Mouse (Mus musculus): Measurements from ENCODE around the gene Dnajc13.

Gene Dnajc13

DNA sequence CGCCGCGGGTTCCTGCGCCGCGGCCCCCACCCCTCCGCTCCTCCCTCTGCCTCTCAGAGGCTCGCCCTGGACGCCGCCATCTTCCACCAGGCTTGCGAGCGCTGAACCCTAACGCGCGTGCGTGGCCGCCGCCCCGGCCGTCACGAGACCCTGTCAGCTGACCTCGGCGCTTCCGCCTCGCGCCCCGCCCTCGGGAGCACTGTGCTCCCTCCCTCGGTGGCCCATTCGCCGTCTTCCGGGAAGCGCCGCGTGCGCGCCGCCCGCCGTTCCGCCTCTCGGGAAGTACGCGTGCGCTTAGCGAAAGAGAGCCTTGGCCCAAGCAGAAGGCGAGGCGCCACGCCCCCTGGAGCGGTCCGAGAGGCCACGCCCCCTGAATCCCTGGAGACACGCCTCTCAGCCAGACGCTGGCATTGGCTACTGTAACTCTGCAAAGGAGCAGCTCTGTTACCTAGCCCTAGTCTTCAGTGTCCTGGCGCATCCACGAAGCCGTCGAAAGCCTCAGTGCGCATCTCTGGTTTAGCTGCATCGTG lies at the start of gene Dnajc13:
Gene Dnajc13, minus strand, starts transcription at position 108 of the 530 bp plus-strand sequence.
- peak; percentile 99 for DNase-seq

DNA sequence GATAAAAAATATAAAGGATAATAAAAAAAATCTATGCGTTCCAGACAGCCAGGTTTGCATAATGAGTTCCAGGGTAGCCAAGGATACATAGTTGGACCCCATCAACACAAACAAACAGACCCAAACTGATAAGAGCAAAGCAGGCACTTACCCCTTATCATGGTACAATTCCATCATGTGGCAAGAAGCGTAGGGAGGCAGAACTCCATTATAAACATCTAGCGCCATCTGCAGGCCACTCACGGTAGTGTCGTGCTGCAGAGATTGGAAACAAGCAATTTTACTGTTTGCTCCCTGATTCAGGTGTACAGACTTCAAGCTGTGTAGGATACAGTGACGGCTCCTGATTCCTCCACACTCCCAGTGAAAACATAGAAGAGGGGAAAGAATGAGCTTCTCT lies 44.0 kb upstream of the Dnajc13 start:
- DNase-seq: peak; percentile 73

DNA sequence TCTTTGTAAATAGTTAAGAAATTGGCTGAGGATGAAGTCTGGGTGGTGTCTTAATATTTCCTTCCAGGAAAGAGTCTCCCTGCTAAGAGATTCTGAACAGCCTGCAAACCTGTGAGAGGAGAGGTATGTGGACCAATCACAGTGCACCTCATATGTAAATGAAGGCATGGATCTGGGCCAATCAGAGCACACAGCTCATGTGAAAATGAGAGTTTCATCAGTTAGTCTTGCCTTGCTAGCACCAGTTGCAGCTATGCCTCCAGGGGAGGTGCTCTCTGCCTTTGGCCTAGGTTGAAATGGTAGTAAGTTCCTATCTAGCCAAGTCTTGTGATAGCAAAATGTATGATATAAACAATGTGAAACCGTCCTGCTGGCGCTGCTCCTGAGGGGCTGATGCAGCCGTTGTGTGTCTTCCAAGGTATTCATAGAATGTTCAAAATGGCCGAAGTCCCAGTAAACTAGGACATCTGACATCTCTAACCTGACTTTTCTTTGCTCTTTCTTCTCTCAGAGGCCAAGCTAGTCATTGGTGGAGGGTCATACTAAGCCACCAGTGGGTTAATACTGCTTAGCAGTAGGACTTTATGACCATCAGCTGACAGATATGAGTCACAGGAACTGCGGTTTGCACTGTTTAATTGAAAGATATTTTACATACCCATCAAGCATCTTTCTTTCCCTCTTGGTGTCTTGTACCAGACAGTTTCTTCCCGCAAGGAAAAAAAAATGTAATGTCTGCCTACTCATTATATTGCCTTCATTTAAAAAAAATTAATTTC lies 42.8 kb upstream of the Dnajc13 start:
- DNase-seq: no peak

DNA sequence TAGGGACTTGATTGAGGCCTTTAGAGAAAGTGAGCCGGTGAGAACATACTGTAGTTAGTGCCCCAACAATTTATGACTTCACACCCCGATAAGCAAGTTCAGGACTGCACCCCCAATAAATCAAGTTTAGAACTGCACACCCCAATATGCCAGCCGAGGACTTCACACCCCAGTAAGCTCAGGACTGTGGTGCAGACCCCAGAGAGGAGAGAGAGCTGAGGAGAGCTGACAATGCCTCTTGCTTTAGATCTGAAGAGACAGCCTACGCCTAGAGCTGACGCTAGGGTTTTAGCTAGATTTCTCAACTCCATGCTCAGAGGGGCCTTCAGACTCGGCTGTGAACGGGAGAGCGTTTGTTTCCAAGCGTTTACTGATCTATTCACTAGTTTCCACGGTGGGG lies 42.1 kb upstream of the Dnajc13 start:
- DNase-seq: no peak

DNA sequence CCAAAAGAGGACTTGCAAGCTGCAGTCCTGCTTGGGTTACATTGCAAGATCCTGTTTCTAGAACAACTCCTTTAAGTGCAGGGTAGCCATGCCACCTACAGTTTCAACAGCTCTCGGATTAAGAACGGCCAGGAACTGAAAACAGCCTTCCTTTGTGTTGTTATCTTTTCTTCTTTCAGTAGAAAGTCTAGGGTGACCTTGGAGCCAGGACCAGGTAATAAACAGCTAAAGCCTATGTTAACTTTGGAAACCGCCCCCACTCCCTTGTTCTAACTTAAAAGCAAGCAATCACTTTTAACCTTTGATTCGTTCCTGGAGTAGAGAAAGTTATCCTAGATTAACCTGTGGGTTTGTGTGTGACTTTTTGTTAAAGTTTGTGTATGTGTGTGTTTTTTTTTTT lies 41.6 kb upstream of the Dnajc13 start:
- DNase-seq: no peak

DNA sequence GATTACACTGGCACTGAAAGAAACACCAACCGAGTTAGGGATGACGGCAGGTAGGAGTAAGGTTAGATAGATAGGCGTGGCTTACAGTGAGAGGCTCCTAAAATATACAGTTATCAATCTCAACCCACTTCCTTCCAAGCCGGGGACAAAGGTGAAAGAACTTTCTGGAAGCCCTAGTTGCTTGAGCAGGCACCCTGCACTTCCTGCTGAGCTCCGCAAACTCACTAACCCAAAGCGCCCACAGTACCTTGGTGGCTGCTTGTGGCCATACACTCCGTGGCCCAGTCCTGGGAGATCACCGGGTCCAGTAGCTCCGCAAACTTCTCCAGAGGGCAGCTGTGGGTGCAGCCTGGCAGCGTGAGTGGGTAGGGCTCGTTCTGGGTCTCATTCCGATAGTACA lies 37.8 kb upstream of the Dnajc13 start:
- no peak for DNase-seq

DNA sequence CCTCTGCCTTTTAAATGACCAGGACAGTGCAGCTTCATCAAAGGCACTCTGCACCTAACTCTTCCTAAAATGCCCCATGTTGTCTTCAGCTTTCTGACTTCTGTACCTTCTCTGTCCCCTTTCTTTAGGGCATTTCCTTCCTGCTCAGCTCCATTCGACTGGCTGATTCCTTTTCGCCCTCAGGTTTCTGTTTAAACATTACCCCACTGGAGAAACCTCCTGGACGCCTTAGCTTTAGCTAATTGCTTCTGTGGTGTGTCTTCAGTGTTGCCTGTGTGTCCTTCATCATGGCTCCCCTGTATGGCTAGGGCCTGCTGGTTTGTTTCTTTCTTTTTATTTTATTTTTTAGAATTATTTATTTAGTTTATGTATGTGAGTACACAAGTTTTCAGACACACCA lies 34.3 kb upstream of the Dnajc13 start:
- DNase-seq: no peak

DNA sequence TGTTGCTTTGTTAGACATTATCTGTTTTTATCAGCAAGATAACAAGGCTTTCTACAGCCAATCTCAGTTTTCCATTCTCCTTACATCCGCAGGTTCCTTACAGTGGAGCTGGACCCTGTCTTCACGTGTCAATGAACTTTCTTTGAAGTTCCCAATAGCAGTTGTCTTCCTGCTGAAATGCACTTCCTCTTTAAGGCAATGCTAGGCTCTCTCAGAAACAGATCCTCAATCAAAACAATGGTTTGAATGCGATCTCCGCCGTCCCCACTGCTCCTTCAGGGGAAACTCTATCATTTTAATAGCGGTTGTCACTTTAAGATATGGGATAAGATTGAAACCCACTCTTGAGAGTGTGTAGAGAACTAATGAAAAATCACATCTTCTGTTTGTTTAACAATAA lies 22.2 kb upstream of the Dnajc13 start:
- no peak for DNase-seq

DNA sequence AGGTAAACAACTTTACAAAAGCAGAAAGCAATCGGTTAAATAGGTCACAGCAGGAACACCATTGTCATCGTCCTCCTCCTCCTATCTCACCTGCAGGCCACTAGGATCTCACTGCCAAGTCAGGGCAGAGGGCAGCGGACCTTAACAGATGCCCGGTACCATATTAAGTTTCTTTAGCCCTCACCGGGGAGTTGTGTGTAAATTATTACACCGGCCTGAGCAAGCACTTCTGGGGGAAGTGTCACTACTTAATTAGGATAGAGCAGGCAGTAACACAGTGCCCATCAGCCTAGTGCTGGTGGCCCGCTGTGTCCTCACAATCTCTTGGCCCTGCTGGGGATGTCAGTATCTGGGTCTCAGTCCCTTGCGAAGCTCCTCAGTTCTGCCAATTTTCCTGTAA lies 19.8 kb upstream of the Dnajc13 start:
- DNase-seq: no peak

DNA sequence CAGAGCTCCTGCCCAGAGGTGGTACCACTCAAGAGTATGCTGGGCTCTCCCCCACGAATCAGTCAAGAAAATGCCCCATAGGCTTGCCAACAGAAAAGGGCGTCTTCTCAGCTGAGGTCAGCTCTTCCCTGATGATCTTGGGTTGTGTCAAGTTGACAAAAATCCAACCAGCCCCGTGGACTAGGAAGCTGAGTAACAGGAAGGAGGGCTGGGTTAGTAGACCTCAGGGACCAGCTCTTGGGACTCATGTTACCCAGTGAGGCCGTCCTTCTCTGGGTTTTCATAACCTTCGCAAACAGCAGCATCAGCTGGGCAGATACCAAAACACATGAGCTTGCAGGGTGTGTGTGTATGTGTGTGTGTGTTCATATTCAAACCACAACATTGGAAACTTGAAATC lies 19.0 kb upstream of the Dnajc13 start:
- no peak for DNase-seq

DNA sequence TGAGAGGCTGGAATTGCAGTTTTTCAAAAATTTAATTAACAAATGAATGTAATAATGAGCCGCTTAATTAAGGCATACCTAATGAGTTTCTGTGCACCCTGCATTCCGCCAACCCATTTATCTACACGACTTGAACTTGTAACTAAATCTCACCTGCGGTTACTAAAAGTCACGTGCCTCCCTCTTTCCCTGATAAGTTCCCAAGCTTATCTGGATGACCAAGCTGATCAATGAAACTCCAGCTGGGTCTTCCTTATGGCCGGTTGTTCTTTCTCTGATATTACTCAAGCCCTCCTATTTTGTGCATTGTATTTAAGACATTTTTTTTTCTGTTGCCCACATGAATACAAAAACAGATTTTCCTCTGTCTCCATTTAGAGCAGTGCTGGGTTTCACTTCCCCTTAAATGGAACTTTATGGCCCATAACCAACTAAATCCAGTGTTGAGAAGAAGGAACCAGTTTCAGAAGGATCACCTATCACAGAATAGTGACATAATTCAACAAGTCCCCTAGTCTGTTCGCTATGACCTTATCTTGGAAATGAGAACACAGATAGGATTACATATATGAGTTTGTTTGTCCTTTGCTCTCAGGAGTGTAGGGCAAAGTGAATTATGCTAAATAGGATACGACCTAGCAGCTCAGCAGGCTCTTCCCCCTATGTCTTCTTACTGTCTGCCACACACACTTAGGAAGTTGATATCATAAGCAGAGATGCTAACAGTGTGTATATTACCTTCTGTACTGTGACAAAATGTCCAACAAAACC lies 18.2 kb upstream of the Dnajc13 start:
- DNase-seq: no peak

DNA sequence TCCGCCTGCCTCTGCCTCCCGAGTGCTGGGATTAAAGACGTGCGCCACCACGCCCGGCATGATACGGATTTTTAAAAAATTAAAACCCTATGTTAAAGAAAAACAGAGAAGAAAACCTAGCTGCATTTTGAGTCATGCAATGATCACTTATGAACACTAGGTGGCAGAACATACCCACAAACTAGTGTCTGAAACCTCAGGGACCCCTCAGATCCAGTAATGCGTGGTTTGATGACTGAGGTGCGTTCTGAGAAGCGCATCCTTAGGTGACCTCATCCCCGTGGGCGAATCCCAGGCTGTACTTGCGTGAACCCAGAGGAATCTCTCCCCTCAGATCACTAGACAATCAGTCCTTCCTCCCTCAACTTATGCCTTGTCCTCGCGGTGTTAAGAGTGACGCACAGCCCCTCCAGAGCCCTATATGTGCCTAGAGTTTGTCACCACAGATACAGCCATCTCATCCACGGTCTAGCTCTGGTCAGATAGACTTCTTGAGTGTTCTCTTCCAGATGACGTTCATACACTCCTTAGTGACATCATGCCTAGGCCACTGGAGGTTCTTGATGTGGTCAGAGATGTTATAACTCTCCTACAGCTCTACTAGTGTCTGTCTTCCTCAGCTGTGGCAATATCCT lies 14.9 kb upstream of the Dnajc13 start:
- DNase-seq: peak; percentile 28

DNA sequence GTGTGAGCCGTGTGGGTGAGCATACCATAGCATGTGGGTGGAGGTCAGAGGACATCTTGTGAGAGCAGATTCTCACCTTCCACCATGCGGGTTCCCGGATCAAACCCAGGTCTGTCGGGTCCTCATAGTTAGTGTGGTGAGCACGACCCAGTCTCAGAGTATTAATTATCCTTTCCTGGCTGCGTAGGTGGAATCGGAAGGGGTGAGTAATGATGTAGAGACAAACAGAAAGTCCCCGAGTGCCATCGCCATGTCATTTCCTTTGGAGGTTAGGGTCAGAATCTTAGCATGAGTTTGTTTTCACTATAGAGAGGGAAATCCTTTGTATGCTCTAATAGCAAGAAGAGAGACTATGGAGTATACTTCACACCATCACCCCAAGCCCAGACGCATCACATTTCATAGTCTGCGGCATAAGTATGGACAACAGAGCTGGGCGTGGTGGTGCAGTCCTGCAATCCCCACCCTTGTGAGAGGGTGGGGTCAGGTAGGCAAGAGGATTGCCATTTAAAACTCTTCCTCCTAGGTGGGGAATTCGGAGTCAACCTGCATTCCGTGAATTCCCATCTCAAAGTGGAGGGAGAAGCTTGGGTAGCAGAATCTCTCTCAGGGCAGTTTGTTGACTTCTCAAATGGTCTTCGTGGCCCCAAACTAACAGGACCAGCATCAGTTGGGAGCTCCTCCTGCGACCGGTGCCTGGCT lies 12.5 kb upstream of the Dnajc13 start:
- no peak for DNase-seq

DNA sequence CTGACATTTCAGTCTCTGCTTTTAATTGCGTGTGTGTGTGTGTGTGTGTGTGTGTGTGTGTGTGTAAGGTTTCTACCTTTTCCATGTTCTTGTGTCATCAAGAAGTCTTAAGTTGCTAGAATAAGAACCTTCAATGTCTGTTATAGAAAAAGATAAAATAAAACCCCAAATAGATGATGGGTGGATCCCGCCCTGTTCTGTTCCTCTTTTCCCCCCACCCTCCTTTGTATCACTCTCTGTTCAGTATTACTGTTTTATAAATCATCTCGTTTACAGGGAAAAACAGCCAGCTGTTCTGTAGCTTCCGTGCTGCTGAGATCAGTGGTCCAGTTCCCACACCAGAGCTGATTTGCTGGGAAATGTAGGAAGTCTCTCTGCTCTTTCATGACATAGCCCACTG lies 9.3 kb upstream of the Dnajc13 start:
- no peak for DNase-seq

DNA sequence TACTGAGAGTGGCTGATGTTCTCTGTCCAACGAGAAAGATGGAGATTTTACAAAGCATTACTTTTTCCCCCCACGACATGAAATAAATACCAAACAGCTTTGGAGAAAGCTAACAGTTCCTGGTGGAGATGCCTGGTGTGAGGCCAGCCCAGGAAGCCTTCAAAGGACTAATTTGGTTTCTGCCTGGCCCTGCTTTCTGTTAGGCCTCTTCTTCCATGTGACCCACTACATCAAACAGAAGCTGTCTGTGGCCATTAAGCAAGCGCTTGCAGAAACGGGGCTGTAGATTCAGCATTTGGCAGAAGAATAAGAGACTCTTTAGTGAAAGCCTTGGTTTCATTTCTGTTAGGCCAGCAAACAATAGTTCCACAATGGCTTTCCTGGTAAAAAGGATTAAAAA lies 8.9 kb upstream of the Dnajc13 start:
- DNase-seq: no peak

DNA sequence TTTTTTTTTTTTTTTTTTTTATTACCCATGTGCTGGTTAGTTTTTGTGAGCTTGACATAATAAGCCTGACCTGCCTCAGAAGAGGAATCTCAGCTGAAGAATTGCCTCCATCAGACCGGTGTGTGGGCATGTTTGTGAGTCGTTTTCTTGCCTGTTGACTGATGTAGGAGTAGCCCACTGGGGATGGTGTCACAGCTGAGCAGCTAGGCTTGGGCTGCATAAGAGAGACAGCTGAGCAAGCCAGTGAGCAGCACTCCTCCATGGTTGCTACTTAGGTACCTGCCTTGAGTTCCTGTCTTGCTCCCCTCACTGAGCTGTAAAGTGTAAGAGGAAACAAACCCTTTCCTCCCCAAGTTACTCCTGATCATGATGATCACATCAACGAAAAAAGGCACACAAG lies 7.2 kb upstream of the Dnajc13 start:
- DNase-seq: no peak

DNA sequence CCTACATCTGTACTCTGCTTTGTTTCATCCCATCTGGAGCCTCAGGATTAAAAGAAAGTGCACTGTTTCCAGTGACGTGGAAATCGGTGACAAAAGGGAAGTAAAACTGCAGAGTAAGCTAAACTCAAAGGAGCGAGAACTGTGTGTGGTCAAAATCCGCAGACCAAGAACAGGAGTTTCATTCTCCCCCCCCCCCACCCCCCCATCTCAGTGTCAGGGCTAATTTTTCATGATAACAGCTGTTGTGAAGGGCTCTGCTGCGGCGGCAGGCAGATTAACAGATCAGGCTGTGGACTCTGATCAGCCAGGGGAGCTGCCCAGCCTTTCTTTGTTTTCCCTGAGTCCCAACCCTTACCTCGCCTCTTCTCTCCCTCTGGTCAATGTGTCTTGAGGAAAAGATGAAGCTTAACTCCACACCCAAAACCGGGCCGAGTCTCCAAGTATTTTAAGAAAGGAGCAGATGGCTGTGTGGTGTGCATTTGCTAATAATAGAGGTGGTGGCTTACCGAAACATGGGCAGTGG lies 6.7 kb upstream of the Dnajc13 start:
- peak; percentile 63 for DNase-seq

DNA sequence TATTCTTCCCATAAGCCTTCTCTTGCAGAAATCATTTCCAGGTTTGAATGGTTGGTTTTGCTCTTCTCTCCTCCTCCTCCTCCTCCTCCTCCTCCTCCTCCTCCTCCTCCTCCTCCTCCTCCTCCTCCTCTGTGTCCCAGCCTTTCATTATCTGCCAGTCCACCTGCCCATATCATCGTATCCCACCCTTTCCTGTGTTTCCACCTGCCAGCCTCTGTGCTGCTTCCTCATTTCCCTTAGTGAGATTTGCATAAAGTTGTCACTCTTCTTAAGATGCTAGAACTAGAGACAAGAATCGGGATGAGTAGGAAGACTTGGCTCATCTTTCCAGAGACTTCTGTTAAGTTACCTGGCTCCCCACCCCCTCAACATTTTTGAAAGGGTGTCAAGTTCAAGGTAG lies 1.8 kb upstream of the Dnajc13 start:
- DNase-seq: no peak

DNA sequence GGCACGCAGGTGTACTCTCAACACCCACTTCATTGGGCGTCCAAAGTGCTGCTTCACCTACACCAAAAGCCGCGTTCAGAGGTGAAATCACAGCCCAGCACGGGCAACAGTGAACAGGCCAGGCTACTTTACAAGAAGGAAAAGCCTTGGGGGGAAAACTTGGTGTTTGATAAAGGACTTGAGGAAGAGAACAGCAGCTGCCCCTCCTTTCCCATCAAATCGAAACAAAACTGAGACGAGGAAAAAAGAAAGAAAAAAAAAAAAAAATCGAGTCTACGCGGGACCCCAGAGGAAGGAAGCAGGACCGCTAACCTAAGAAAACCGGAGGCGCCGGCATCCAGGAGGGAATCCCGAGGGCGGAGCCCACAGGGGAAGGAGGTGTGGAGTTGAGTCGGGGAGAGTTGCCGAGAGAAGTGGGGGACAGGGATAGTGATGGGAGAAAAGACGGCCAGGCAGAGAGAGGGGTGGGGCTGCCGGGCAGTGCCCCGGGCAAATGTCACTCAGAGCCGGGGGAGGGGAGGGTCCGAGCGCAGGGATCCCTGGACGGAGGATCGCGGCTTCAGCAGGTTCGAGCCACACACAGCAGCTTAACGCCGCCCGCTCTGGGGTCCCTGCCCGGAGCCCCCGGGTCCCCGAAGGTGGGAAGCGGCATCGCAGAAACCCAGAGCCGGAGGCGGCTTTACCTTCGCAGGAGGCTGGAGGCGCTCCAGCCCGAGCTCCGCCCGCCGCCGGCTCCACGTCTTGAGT lies 541 bp downstream of the Dnajc13 start:
- DNase-seq: peak; percentile 24

DNA sequence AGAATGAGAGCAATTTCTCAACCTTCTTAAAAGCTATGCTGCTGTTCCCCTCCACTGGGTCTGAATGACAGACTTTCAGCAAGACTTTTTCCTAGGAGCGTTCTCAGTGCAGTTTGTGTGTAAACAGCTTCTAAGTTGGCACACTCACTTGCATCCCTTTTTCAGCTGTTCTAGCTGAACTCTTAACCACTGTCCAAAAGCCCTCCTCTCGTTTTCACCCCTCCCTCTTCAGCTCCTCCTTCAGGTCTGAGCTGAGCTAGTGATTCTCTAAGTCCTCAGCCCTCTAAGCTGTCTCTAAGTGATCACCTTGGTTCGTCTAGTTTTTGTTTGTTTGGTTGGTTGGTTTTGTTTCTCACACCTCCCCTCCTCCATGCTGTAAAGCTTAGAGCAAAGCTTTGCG lies 2.4 kb downstream of the Dnajc13 start:
- no peak for DNase-seq

DNA sequence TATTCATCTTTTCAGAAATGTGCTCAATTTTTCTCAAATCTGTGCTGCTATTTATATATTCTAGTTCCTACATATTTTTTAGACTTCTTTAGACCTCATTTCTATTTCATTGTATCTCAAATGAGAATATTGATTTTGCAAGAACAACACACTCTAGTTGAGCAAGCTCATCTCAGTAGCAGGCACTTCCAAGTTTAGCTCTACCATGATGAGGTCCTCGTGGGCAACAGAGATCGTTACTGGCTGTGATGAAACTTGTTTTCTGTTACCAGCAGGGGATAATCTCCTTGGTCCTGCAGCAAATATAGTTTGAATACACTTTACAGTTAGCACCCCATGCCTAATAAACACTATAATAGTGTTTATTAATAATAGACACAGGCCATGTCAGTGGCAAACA lies 6.6 kb downstream of the Dnajc13 start:
- no peak for DNase-seq

Measured in right cerebral cortex, adult 18-20 months (tissue).